Mouse (Mus musculus): ENCODE results near the gene Dpp7. TPM values are rescaled to one million over a fixed set of nuclear protein-coding genes. Genes with fewer than 3 reads are reported as not detected.

The Dpp7 gene
- total and polyA plus RNA-seq, 3 experiments = 24.6 to 25.9 TPM; not detected in 1

GRCm38 (mm10) chr2:25364761-25365090 lies 8.6 kb upstream of the Dpp7 start:
- peaks cover 0 to 3% of the 10 kb centered on the region in 2 experiments; a peak in 2 of 4 replicates for H3K36me3 ChIP-seq (ENCODE audit: control insufficient read depth in 1 of 2, insufficient read depth in 2 of 2, low read length in 2 of 2)
- H3K4me1 ChIP-seq (ENCODE audit: control insufficient read depth in 1 of 2, insufficient read depth in 2 of 2, low read length in 2 of 2) = peaks cover 3 to 11% of the 10 kb centered on the region in 2 experiments; a peak in 3 of 4 replicates

GRCm38 (mm10) chr2:25364313-25364712 lies 8.2 kb upstream of the Dpp7 start:
- peak overlapping the region in 1 of 2 experiments; percentile 76; a peak in 1 of 4 replicates for H3K4me3 ChIP-seq (ENCODE audit: control insufficient read depth in 1 of 2, insufficient read depth in 1 of 2, low read depth in 2 of 2, low read length in 2 of 2)
- H3K27ac ChIP-seq (ENCODE audit: control insufficient read depth, low read depth, low read length) = no peak overlapping the region
- no peak for DNase-seq (ENCODE audit: low read depth, low spot score)
- H3K27me3 ChIP-seq (ENCODE audit: control insufficient read depth in 1 of 2, insufficient read depth in 2 of 2, low read length in 2 of 2) = no peaks in the 10 kb centered on the region
- TF ChIP-seq NELFE (IDR thresholded peaks at IDR 0.05; ENCODE audit: low read depth, low read length) (no peak), UBTF (IDR thresholded peaks at IDR 0.05; ENCODE audit: borderline replicate concordance, insufficient read depth, low read depth, low read length) (no peak), MEF2A (IDR thresholded peaks at IDR 0.05; ENCODE audit: extremely low read depth, insufficient replicate concordance, low read depth, low read length, poor library complexity, severe bottlenecking) (no peak), NRF1 (IDR thresholded peaks at IDR 0.05; ENCODE audit: insufficient read depth, low read depth, low read length, poor library complexity, severe bottlenecking) (no peak), MAX (IDR thresholded peaks at IDR 0.05; ENCODE audit: low read length) (no peak), CHD2 (IDR thresholded peaks at IDR 0.05; ENCODE audit: low read length) (no peak), POLR2AphosphoS5 (IDR thresholded peaks at IDR 0.05; ENCODE audit: borderline replicate concordance, low read depth, low read length) (no peak), ZC3H11A (IDR thresholded peaks at IDR 0.05; ENCODE audit: low read depth, low read length) (no peak), CHD1 (IDR thresholded peaks at IDR 0.05; ENCODE audit: low read depth, low read length) (no peak), TCF12 (IDR thresholded peaks at IDR 0.05; ENCODE audit: low read depth, low read length) (no peak), ZKSCAN1 (IDR thresholded peaks at IDR 0.05; ENCODE audit: low read depth, low read length) (no peak), MYC (IDR thresholded peaks at IDR 0.05; ENCODE audit: low read depth, low read length) (no peak), CTCF (IDR thresholded peaks at IDR 0.05 in 2 of 3, conservative IDR thresholded peaks at IDR 0.05 in 1 of 3; ENCODE audit: control insufficient read depth in 1 of 3, insufficient read depth in 1 of 3, low read depth in 2 of 3, low read length in 3 of 3, poor library complexity in 1 of 3, severe bottlenecking in 1 of 3) (no peak), USF2 (IDR thresholded peaks at IDR 0.05; ENCODE audit: borderline replicate concordance in 1 of 2, insufficient read depth in 1 of 2, low read depth in 1 of 2, low read length in 2 of 2) (no peak), BHLHE40 (IDR thresholded peaks at IDR 0.05; ENCODE audit: borderline replicate concordance, low read depth, low read length) (no peak), TBP (IDR thresholded peaks at IDR 0.05; ENCODE audit: low read depth, low read length) (no peak), KAT2A (conservative IDR thresholded peaks at IDR 0.05; ENCODE audit: low read depth, low read length) (no peak), ZMIZ1 (IDR thresholded peaks at IDR 0.05; ENCODE audit: low read depth, low read length) (no peak), MYB (IDR thresholded peaks at IDR 0.05; ENCODE audit: low read depth, low read length) (no peak)
- peaks cover 3 to 11% of the 10 kb centered on the region in 2 experiments; a peak in 3 of 4 replicates for H3K4me1 ChIP-seq (ENCODE audit: control insufficient read depth in 1 of 2, insufficient read depth in 2 of 2, low read length in 2 of 2)
- H3K9me3 ChIP-seq (replicated peaks; ENCODE audit: insufficient read depth, low read length) = no peaks in the 10 kb centered on the region
- H3K9ac ChIP-seq (ENCODE audit: control insufficient read depth, low read depth, low read length, poor library complexity, severe bottlenecking) = peak overlapping the region; percentile 68; the same call in 1 of the 2 replicates
- H3K36me3 ChIP-seq (ENCODE audit: control insufficient read depth in 1 of 2, insufficient read depth in 2 of 2, low read length in 2 of 2) = peaks cover 0 to 3% of the 10 kb centered on the region in 2 experiments; a peak in 2 of 4 replicates
- H3K79me2 ChIP-seq (ENCODE audit: control insufficient read depth, insufficient read depth, low read length, poor library complexity) = no peaks in the 10 kb centered on the region

More at GRCm38 (mm10) chr2:25364761-25365090, 8.6 kb upstream of the Dpp7 start:
- Histone ChIP-seq H3K27me3 (ENCODE audit: control insufficient read depth in 1 of 2, insufficient read depth in 2 of 2, low read length in 2 of 2) (no peaks in the 10 kb centered on the region), H3K79me2 (ENCODE audit: control insufficient read depth, insufficient read depth, low read length, poor library complexity) (no peaks in the 10 kb centered on the region), H3K9ac (ENCODE audit: control insufficient read depth, low read depth, low read length, poor library complexity, severe bottlenecking) (peak overlapping the region; percentile 68), H3K27ac (ENCODE audit: control insufficient read depth, low read depth, low read length) (no peak overlapping the region), H3K9me3 (replicated peaks; ENCODE audit: insufficient read depth, low read length) (no peaks in the 10 kb centered on the region), H3K4me3 (ENCODE audit: control insufficient read depth in 1 of 2, insufficient read depth in 1 of 2, low read depth in 2 of 2, low read length in 2 of 2) (peak overlapping the region; percentile 76 to 91)
- no peak for DNase-seq (ENCODE audit: low read depth, low spot score)
- TF ChIP-seq TCF12 (IDR thresholded peaks at IDR 0.05; ENCODE audit: low read depth, low read length) = no peak
